Mouse (Mus musculus) hindbrain, embryonic 16.5 days (tissue): ENCODE results near the gene Spns3. TPM values are rescaled to one million over a fixed set of nuclear protein-coding genes. Genes with fewer than 3 reads are reported as not detected.

Source experiments
- ATAC-seq: fragments of 200-750 bp; cut with Nextera tagmentation; 2 replicates; pipeline ENCODE4 v1.8.0; 2017; ENCODE audit warnings: moderate TSS enrichment, moderate library complexity
- H3K27ac ChIP-seq: fragments of 300-500 bp; sonication (generic); 2 replicates; pipeline ENCODE4 v1.5.1; 2014; ENCODE audit warnings: low read depth, mild to moderate bottlenecking, control low read depth, low read length, moderate library complexity
- H3K27me3 ChIP-seq: fragments of 300-500 bp; sonication (generic); replicated peaks from 2 replicates; pipeline ENCODE4 v1.6.1; 2014; ENCODE audit warnings: low read length; ENCODE audit not compliant: control insufficient read depth, insufficient read depth
- H3K36me3 ChIP-seq: fragments of 300-500 bp; sonication (generic); 2 replicates; pipeline ENCODE4 v1.6.1; 2014; ENCODE audit warnings: mild to moderate bottlenecking, low read length, moderate library complexity, mixed read lengths; ENCODE audit not compliant: control insufficient read depth, insufficient read depth
- H3K4me1 ChIP-seq: fragments of 300-500 bp; sonication (generic); 2 replicates; pipeline ENCODE4 v1.6.1; 2014; ENCODE audit warnings: low read depth, low read length; ENCODE audit not compliant: control insufficient read depth, insufficient read depth
- H3K4me2 ChIP-seq: fragments of 300-500 bp; sonication (generic); 2 replicates; pipeline ENCODE4 v1.6.1; 2014; ENCODE audit warnings: mild to moderate bottlenecking, low read length, control low read depth, moderate library complexity
- H3K4me3 ChIP-seq: fragments of 300-500 bp; sonication (generic); 2 replicates; pipeline ENCODE4 v1.5.1; 2014; ENCODE audit warnings: mild to moderate bottlenecking, low read length, control low read depth, moderate library complexity
- H3K9ac ChIP-seq: fragments of 300-500 bp; sonication (generic); 2 replicates; pipeline ENCODE4 v1.6.1; 2014; ENCODE audit warnings: low read depth, mild to moderate bottlenecking, control low read depth, low read length, moderate library complexity
- H3K9me3 ChIP-seq: fragments of 300-500 bp; sonication (generic); 2 replicates; pipeline ENCODE4 v1.6.1; 2014; ENCODE audit warnings: mild to moderate bottlenecking, low read length, moderate library complexity; ENCODE audit not compliant: control insufficient read depth
- WGBS: fragments of 180-500 bp; shearing (Covaris S2); extraction: QIAGEN DNeasy Blood & Tissue Kit; methylation state at CpG from one replicate; pipeline ENCODE4 v1.1.7; 2014; 5-methylcytosine and 5-hydroxymethylcytosine counted together
- polyA plus RNA-seq: library from polyadenylated mRNA; unstranded; fragments of >200 nt; fragmentation: Nextera tagmentation; extraction: Ambion mirVana; gene quantifications from 2 replicates; pipeline ENCODE4 v1.2.1, GENCODE M21; 2015

Gene Spns3
- polyA plus RNA-seq, 1 experiment from 2014 or later = not detected

GRCm38 (mm10) chr11:72494046-72494988 is 56.0 kb downstream of the Spns3 start:
- no peak overlapping the region for H3K27ac ChIP-seq
- no peaks in the 10 kb centered on the region for H3K27me3 ChIP-seq
- H3K4me3 ChIP-seq = no peak overlapping the region
- no peak overlapping the region for H3K4me2 ChIP-seq
- H3K9me3 ChIP-seq = no peaks in the 10 kb centered on the region
- no peak overlapping the region for H3K9ac ChIP-seq
- ATAC-seq = no peak
- H3K36me3 ChIP-seq = no peaks in the 10 kb centered on the region
- WGBS = 56% methylated on average over 8 of the region's 8 CpGs
- H3K4me1 ChIP-seq = peaks cover 8% of the 10 kb centered on the region; the same call in 1 of the 2 replicates

GRCm38 (mm10) chr11:72491130-72491960 is 59.0 kb downstream of the Spns3 start:
- ATAC-seq = no peak
- H3K27me3 ChIP-seq = no peaks in the 10 kb centered on the region
- H3K4me2 ChIP-seq = no peak overlapping the region
- no peaks in the 10 kb centered on the region for H3K9me3 ChIP-seq
- no peak overlapping the region for H3K4me3 ChIP-seq
- no peak overlapping the region for H3K9ac ChIP-seq
- H3K36me3 ChIP-seq = no peaks in the 10 kb centered on the region
- WGBS = 59% methylated on average over 15 of the region's 15 CpGs
- no peak overlapping the region for H3K27ac ChIP-seq
- H3K4me1 ChIP-seq = peaks cover 22% of the 10 kb centered on the region

- H3K9ac ChIP-seq = peak within 1 kb of the TSS; percentile 89
- 0% methylated on average over 30 of the region's 42 CpGs for WGBS
These were observed 60.4 kb downstream of the Spns3 start, which contains the start of gene Spns2 for GRCm38 (mm10) chr11:72489881-72490301. TSS of gene Spns2 (minus strand) at chr11:72489904.

GRCm38 (mm10) chr11:72489397-72489796 is 60.9 kb downstream of the Spns3 start:
- peak; percentile 2; the same call in 1 of the 2 replicates for ATAC-seq
- 4% methylated on average over 8 of the region's 42 CpGs for WGBS
- H3K4me1 ChIP-seq = peaks cover 39% of the 10 kb centered on the region

More at GRCm38 (mm10) chr11:72489881-72490301, 60.4 kb downstream of the Spns3 start, which contains the start of gene Spns2:
- Histone ChIP-seq H3K27ac (peak within 1 kb of the TSS; percentile 88), H3K4me3 (peak within 1 kb of the TSS; percentile 79), H3K4me2 (peak within 1 kb of the TSS; percentile 84), H3K4me1 (peaks cover 34% of the 10 kb centered on the region), H3K9me3 (no peaks in the 10 kb centered on the region), H3K36me3 (no peaks in the 10 kb centered on the region), H3K27me3 (no peaks in the 10 kb centered on the region)
- peak; percentile 93 for ATAC-seq

GRCm38 (mm10) chr11:72488753-72489271 is 61.5 kb downstream of the Spns3 start:
- H3K36me3 ChIP-seq = no peaks in the 10 kb centered on the region
- under 1% methylated on average over 38 of the region's 38 CpGs for WGBS
- ATAC-seq = peak; percentile 72
- H3K4me1 ChIP-seq = peaks cover 40% of the 10 kb centered on the region
- H3K4me3 ChIP-seq = peak overlapping the region; percentile 79
- H3K27me3 ChIP-seq = no peaks in the 10 kb centered on the region
- peak overlapping the region; percentile 89 for H3K9ac ChIP-seq
- peak overlapping the region; percentile 84 for H3K4me2 ChIP-seq
- H3K27ac ChIP-seq = peak overlapping the region; percentile 88
- no peaks in the 10 kb centered on the region for H3K9me3 ChIP-seq

More at GRCm38 (mm10) chr11:72489397-72489796, 60.9 kb downstream of the Spns3 start:
- Histone ChIP-seq H3K9ac (peak overlapping the region; percentile 89), H3K27ac (peak overlapping the region; percentile 88), H3K36me3 (no peaks in the 10 kb centered on the region), H3K27me3 (no peaks in the 10 kb centered on the region), H3K4me2 (peak overlapping the region; percentile 84), H3K4me3 (peak overlapping the region; percentile 79), H3K9me3 (no peaks in the 10 kb centered on the region)

GRCm38 (mm10) chr11:72487739-72488138 is 62.6 kb downstream of the Spns3 start:
- no peaks in the 10 kb centered on the region for H3K9me3 ChIP-seq
- no peaks in the 10 kb centered on the region for H3K27me3 ChIP-seq
- WGBS = 81% methylated on average over 2 of the region's 2 CpGs
- H3K36me3 ChIP-seq = no peaks in the 10 kb centered on the region
- no peak overlapping the region; the same call in 1 of the 2 replicates for H3K27ac ChIP-seq
- no peak for ATAC-seq
- H3K4me1 ChIP-seq = peaks cover 40% of the 10 kb centered on the region
- H3K9ac ChIP-seq = peak overlapping the region; percentile 89
- H3K4me3 ChIP-seq = peak overlapping the region; percentile 79
- peak overlapping the region; percentile 84 for H3K4me2 ChIP-seq

- Histone ChIP-seq H3K27me3 (no peaks in the 10 kb centered on the region), H3K4me3 (peak overlapping the region; percentile 2; the same call in 1 of the 2 replicates), H3K9me3 (no peaks in the 10 kb centered on the region), H3K4me2 (peak overlapping the region; percentile 84), H3K4me1 (peaks cover 40% of the 10 kb centered on the region), H3K9ac (no peak overlapping the region; the same call in none of the 2 replicates), H3K27ac (no peak overlapping the region; the same call in 1 of the 2 replicates), H3K36me3 (no peaks in the 10 kb centered on the region)
- WGBS = 53% methylated on average over 5 of the region's 5 CpGs
- no peak for ATAC-seq
These were observed 63.1 kb downstream of the Spns3 start for GRCm38 (mm10) chr11:72487171-72487570.

GRCm38 (mm10) chr11:72485960-72486359 is 64.3 kb downstream of the Spns3 start:
- no peak overlapping the region for H3K27ac ChIP-seq
- H3K27me3 ChIP-seq = no peaks in the 10 kb centered on the region
- no peak overlapping the region for H3K4me2 ChIP-seq
- H3K4me1 ChIP-seq = peaks cover 40% of the 10 kb centered on the region
- 68% methylated on average over 11 of the region's 11 CpGs for WGBS
- no peaks in the 10 kb centered on the region for H3K36me3 ChIP-seq
- no peak for ATAC-seq
- no peaks in the 10 kb centered on the region for H3K9me3 ChIP-seq
- no peak overlapping the region for H3K9ac ChIP-seq
- no peak overlapping the region for H3K4me3 ChIP-seq
